Mouse (Mus musculus) small intestine, adult 2 months (tissue): ENCODE data around the gene Faap20. TPM values are rescaled to one million over a fixed set of nuclear protein-coding genes. Genes with fewer than 3 reads are reported as not detected.

ENCODE experiments used
- H3K27ac ChIP-seq: fragments of 200-500 bp; 2 replicates; pipeline ENCODE4 v1.5.1; 2012; ENCODE audit warnings: low read depth, low read length, control low read depth, inconsistent platforms; ENCODE audit not compliant: insufficient read depth
- H3K27me3 ChIP-seq: fragments of 200-500 bp; 2 replicates; pipeline ENCODE4 v1.6.1; 2012; ENCODE audit warnings: mild to moderate bottlenecking, moderate library complexity, low read length, inconsistent platforms; ENCODE audit not compliant: control insufficient read depth, insufficient read depth
- H3K36me3 ChIP-seq: fragments of 200-500 bp; 2 replicates; pipeline ENCODE4 v1.6.1; 2012; ENCODE audit warnings: mild to moderate bottlenecking, low read length, control low read depth, inconsistent platforms; ENCODE audit not compliant: control insufficient read depth, insufficient read depth
- H3K4me1 ChIP-seq: fragments of 200-500 bp; 2 replicates; pipeline ENCODE4 v1.6.1; 2012; ENCODE audit warnings: low read length, inconsistent platforms, mixed read lengths; ENCODE audit not compliant: control insufficient read depth, insufficient read depth, insufficient read length
- H3K4me3 ChIP-seq: fragments of 200-500 bp; 2 replicates; pipeline ENCODE4 v1.5.1; 2012; ENCODE audit warnings: low read depth, mild to moderate bottlenecking, control low read depth, inconsistent platforms, low read length, moderate library complexity
- CTCF ChIP-seq: fragments of 200-500 bp; IDR thresholded peaks from 2 replicates; pipeline ENCODE4 v1.5.1; 2012; ENCODE audit warnings: low read depth, mild to moderate bottlenecking, control low read depth, inconsistent platforms, low read length, moderate library complexity, mixed read lengths; ENCODE audit not compliant: insufficient replicate concordance, insufficient read length; ENCODE audit errors: extremely low read depth
- POLR2A ChIP-seq: fragments of 200-500 bp; IDR thresholded peaks from 2 replicates; pipeline ENCODE4 v1.6.1; 2012; ENCODE audit warnings: low read depth, mild to moderate bottlenecking, control low read depth, inconsistent platforms, low read length, moderate library complexity
- WGBS: fragments of 180-500 bp; shearing (Covaris S2); methylation state at CpG from one replicate; pipeline ENCODE4 v1.1.7; 2018; 5-methylcytosine and 5-hydroxymethylcytosine counted together
- polyA plus RNA-seq: library from polyadenylated mRNA; depleted of rRNA; stranded (reverse); fragments of >200 nt; gene quantifications from 2 replicates; pipeline ENCODE4 v1.2.3, GENCODE M21; 2012

The Faap20 gene
- polyA plus RNA-seq, 1 experiment, result 52.0 TPM

DNA sequence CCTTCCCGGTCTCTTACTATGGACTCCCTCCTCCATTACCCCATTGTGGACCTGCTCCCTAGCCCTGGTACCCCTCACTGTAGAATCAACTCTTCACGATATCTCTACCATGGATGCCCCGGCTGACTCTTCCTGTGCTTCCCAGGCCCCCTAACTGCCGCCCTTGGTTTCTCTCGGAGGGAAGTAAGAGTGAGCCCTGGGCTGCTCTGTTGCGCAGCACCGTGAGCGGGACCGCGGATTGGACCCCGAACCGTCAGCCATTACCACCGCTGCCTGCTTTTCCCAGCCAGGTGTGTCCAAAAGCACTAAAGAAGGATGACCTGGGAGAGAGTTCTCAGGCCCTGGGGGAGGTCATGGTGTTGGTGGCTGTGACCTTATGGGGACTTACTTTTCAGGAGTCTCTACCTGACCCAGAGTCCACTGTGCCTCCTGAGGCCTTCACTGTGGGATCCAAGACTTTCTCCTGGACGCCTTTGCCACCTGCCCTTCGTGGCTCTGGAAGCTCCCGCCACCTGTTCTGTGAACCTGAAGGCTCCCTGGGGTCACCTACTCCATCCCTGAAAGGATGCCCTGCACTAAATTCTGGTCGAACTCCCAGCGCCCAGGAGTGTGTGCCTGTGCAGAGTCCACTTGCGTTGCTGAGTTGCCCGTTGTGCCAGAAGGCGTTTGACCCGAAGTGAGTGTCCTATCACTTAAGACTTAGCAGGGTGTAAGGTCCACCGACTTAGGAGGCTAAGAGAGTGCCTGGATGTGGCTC lies 937 bp downstream of the Faap20 start:
- 7% methylated on average over 23 of the region's 23 CpGs for WGBS
- H3K4me1 ChIP-seq, result peaks cover 7% of the 10 kb centered on the region; the same call in 1 of the 2 replicates
- no peak for TF ChIP-seq POLR2A
- TF ChIP-seq CTCF, result no peak

DNA sequence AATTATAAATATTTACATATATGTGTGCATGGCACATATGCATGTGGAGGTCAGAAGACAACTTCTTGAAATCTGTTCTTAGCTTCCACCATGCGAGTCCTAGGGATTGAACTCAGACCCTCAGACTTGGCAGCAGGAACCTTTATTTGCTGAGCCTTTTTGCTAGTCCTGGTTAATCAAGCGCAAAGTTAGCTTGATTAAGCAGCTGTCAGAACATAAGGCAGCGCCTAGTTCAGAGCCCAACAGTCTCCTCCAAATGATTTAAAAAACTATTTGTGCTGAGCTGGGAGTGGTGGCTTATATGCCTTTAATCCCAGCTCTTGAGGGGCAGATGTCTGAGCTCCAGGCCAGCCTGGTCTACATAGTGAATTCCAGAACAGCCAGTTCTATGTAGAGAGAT lies 1.5 kb downstream of the Faap20 start:
- H3K4me1 ChIP-seq, result peaks cover 7% of the 10 kb centered on the region; the same call in 1 of the 2 replicates
- WGBS, result 66% methylated on average over 3 of the region's 3 CpGs
- H3K27me3 ChIP-seq, result no peaks in the 10 kb centered on the region
- H3K4me3 ChIP-seq, result no peak overlapping the region
- H3K27ac ChIP-seq, result no peak overlapping the region
- no peak for TF ChIP-seq CTCF
- no peak for TF ChIP-seq POLR2A
- H3K36me3 ChIP-seq, result no peaks in the 10 kb centered on the region

More for the DNA sequence above, 937 bp downstream of the Faap20 start:
- Histone ChIP-seq H3K27ac (peak overlapping the region; percentile 91), H3K27me3 (no peaks in the 10 kb centered on the region), H3K4me3 (peak overlapping the region; percentile 85), H3K36me3 (no peaks in the 10 kb centered on the region)

DNA sequence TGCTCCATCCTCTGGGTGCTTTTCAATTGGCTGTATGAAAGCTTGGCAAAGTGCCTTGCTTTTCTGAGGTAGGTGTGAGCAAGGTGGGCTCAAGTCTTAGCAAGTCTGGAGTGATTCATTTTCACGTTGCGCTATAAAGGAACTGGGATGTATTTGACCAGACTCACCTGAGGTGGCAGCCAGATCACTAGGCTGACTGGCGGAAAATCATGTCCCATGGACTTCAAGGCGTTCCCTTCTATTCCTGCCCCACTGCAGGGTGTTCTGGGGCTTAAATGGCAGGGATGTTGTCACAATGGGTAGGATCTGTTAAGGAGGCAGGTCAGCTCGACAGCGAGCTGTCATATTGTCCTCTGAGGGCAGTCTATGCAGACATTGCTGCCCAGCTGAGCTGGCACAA lies 2.7 kb downstream of the Faap20 start:
- Histone ChIP-seq H3K27me3 (no peaks in the 10 kb centered on the region), H3K36me3 (peaks cover 1% of the 10 kb centered on the region; the same call in 1 of the 2 replicates), H3K4me1 (peaks cover 5% of the 10 kb centered on the region; the same call in 1 of the 2 replicates), H3K27ac (no peak overlapping the region), H3K4me3 (no peak overlapping the region)
- TF ChIP-seq POLR2A (no peak), CTCF (no peak)
- 86% methylated on average over 6 of the region's 6 CpGs for WGBS

DNA sequence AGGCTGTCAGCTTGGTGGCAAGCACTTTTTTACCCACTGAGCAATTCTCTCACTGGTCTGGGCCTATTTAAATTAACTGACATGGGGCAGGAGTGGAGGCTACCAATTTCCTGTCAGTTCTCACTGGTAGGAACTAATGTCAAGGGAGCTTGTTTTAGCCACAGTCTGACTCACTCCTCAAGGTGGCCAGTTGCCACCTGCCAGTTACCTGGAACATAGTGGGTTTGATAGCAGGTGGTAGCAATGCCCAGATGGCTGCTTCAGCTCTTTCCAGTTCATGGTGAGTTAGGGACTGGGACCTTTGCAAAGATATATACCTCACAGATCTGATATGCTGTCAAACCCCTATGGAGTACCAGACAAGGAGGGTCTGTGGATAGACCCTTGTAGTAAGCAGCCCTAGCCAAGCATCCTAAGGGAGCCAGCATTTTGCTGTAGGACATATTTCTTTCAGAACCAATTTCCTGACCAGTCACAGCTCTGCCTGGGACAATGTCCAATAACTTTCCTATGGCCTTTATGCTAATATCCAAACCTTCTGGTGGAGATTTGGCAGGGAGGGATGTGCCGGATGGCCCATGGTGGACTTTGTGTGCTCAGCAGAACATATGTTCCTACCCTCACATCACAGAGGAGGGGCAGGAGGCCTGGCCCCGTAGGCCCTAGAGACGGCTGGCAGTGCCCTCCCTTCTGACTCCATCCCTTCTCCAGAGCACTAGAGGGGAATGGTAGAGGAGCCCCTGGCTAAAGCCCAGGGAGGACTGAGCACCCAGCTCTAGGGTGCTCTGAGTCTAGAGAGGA lies 15.1 kb downstream of the Faap20 start:
- Histone ChIP-seq H3K4me3 (no peak overlapping the region), H3K27me3 (no peaks in the 10 kb centered on the region), H3K27ac (no peak overlapping the region), H3K4me1 (0 out of 2 replicates have a peak, but pooled peaks cover 2% of the 10 kb centered on the region), H3K36me3 (peaks cover 16% of the 10 kb centered on the region)
- 84% methylated on average over 3 of the region's 3 CpGs for WGBS
- TF ChIP-seq POLR2A, result no peak
- TF ChIP-seq CTCF, result no peak

DNA sequence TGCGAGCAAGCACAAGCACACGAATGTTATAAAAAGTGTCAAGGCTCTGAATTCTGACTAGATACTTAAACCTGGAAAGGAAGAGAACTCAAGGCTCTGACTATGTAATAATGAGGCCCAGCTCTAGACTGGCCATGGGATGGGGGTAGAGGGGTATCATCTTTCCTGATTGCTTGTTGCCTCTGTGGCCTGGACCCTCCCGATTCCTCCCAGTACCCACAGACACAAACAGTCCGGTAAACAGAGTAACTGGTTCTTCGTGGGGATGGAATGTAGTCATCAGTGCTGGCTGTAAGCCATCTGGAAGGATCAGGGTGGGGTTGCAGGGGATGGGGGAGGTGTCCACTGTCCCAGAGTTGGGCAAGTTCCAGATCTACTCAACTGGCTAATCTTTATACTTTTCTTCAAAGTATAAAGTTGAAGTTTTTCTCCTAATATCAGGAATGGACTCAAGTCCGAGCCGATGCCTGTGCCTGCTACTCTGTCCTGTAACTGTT lies 17.5 kb downstream of the Faap20 start:
- Histone ChIP-seq H3K36me3 (peaks cover 9% of the 10 kb centered on the region), H3K27me3 (no peaks in the 10 kb centered on the region), H3K4me3 (no peak overlapping the region), H3K4me1 (0 out of 2 replicates have a peak, but pooled peaks cover 2% of the 10 kb centered on the region), H3K27ac (no peak overlapping the region)
- 60% methylated on average over 7 of the region's 7 CpGs for WGBS
- TF ChIP-seq CTCF, result no peak
- no peak for TF ChIP-seq POLR2A

DNA sequence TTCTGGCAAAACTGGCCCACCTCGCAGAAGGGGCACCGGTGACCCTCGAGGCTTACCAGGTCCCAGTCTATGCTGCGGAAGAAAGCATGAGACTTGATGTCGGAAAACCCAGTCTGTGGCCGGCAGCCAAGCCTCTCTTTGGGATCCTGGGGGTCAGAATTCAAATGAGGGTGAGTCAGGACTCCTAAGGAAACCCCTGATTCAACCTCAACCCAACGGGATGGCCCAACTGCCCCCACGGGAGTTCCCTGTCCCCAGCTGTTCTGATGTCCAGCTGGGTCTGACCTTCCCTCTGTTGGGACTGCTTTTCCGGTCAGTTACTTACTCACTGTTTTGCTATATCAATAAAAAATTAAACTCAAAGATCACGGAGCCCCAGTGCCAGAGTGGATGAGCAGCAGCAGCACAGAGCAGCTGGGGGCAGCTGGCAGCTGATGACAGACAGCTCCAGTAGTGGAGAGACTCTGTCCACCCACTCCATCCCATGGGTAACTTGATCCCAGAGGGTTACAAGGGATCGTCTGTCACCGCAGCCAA lies 18.1 kb downstream of the Faap20 start:
- Histone ChIP-seq H3K4me1 (0 out of 2 replicates have a peak, but pooled peaks cover 2% of the 10 kb centered on the region), H3K27ac (no peak overlapping the region), H3K36me3 (peaks cover 9% of the 10 kb centered on the region), H3K27me3 (no peaks in the 10 kb centered on the region), H3K4me3 (no peak overlapping the region)
- WGBS, result 72% methylated on average over 12 of the region's 12 CpGs
- no peak for TF ChIP-seq POLR2A
- no peak for TF ChIP-seq CTCF

DNA sequence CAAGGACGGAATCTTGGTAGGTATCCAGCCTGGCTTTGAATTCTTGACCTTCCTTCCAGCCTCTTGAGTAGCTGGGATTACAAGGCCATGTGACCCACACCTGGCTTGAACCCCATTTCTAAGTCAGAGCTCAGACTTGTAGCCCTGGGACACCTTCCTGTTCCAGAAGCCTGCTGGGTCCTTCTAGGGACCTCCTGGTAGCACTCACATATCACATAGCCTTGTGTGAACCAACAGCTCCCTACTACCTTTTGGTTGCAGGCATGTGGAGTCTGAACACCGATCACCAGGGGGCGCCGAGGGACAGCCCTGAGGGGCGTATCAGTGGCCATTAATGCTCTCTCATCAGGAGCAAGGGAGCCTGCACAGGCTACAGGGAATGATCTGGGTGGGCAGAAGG lies 18.8 kb downstream of the Faap20 start:
- TF ChIP-seq CTCF (peak; percentile 68; the same call in 1 of the 2 replicates), POLR2A (no peak)
- peaks cover 10% of the 10 kb centered on the region for H3K36me3 ChIP-seq
- WGBS, result 29% methylated on average over 5 of the region's 5 CpGs
- no peak overlapping the region for H3K27ac ChIP-seq
- no peak overlapping the region for H3K4me3 ChIP-seq
- no peaks in the 10 kb centered on the region for H3K27me3 ChIP-seq
- 0 out of 2 replicates have a peak, but pooled peaks cover 2% of the 10 kb centered on the region for H3K4me1 ChIP-seq
